Mouse (Mus musculus): ENCODE measurements around the gene Zfp607a. TPM values are rescaled to one million over a fixed set of nuclear protein-coding genes. Genes with fewer than 3 reads are reported as not detected.

Gene Zfp607a
- polyA plus RNA-seq (2015; fragmentation: Nextera tagmentation; extraction: Ambion mirVana) = 4.2 and 5.1 TPM in 2 replicates

GRCm38 (mm10) chr7:27857227-27857626 is at the start of gene Zfp607a:
Gene Zfp607a (plus strand): TSS chr7:27857527.
- no peaks in the 10 kb centered on the region for H3K27me3 ChIP-seq
- H3K4me2 ChIP-seq = no peak within 1 kb of the TSS
- no peak within 1 kb of the TSS for H3K4me3 ChIP-seq
- peaks cover 32% of the 10 kb centered on the region for H3K36me3 ChIP-seq
- 0 out of 2 replicates have a peak, but pooled peaks cover 3% of the 10 kb centered on the region for H3K9me3 ChIP-seq
- no peak within 1 kb of the TSS for H3K27ac ChIP-seq
- H3K4me1 ChIP-seq = peaks cover 6% of the 10 kb centered on the region
- no peak within 1 kb of the TSS for H3K9ac ChIP-seq
- 96% methylated on average over 1 of the region's 1 CpGs for WGBS
- ATAC-seq (ENCODE audit: insufficient number of reproducible peaks, insufficient read depth, low FRiP score, low TSS enrichment, low read depth) = no peak

- 92% methylated on average over 7 of the region's 7 CpGs for WGBS
- Histone ChIP-seq H3K4me3 (no peak overlapping the region), H3K4me1 (no peaks in the 10 kb centered on the region), H3K9me3 (no peaks in the 10 kb centered on the region; the same call in 1 of the 2 replicates), H3K4me2 (no peak overlapping the region), H3K36me3 (peaks cover 49% of the 10 kb centered on the region), H3K27me3 (no peaks in the 10 kb centered on the region), H3K9ac (no peak overlapping the region), H3K27ac (no peak overlapping the region)
- ATAC-seq (ENCODE audit: insufficient number of reproducible peaks, insufficient read depth, low FRiP score, low TSS enrichment, low read depth) = no peak
These were observed 38.7 kb upstream of the Zfp607a start for GRCm38 (mm10) chr7:27818526-27819110.

- H3K4me2 ChIP-seq = no peak overlapping the region
- H3K27ac ChIP-seq = no peak overlapping the region
- peaks cover 6% of the 10 kb centered on the region for H3K9me3 ChIP-seq
- ATAC-seq (ENCODE audit: insufficient number of reproducible peaks, insufficient read depth, low FRiP score, low TSS enrichment, low read depth) = no peak
- no peaks in the 10 kb centered on the region for H3K27me3 ChIP-seq
- H3K4me3 ChIP-seq = no peak overlapping the region
- H3K4me1 ChIP-seq = no peaks in the 10 kb centered on the region
- peaks cover 33% of the 10 kb centered on the region for H3K36me3 ChIP-seq
- no peak overlapping the region for H3K9ac ChIP-seq
These were observed 34.7 kb upstream of the Zfp607a start for GRCm38 (mm10) chr7:27822611-27823010.

- Histone ChIP-seq H3K27me3 (no peaks in the 10 kb centered on the region), H3K4me1 (peaks cover 2% of the 10 kb centered on the region), H3K4me2 (no peak overlapping the region), H3K27ac (no peak overlapping the region), H3K9ac (no peak overlapping the region), H3K9me3 (no peaks in the 10 kb centered on the region), H3K4me3 (no peak overlapping the region), H3K36me3 (no peaks in the 10 kb centered on the region)
- no peak for ATAC-seq (ENCODE audit: insufficient number of reproducible peaks, insufficient read depth, low FRiP score, low TSS enrichment, low read depth)
- WGBS = 82% methylated on average over 2 of the region's 2 CpGs
These were observed 23.2 kb upstream of the Zfp607a start for GRCm38 (mm10) chr7:27834131-27834530.

- Histone ChIP-seq H3K4me3 (peak overlapping the region; percentile 54), H3K9ac (peak overlapping the region; percentile 70), H3K9me3 (no peaks in the 10 kb centered on the region), H3K27me3 (no peaks in the 10 kb centered on the region), H3K4me2 (peak overlapping the region; percentile 56), H3K36me3 (no peaks in the 10 kb centered on the region), H3K4me1 (peaks cover 6% of the 10 kb centered on the region), H3K27ac (peak overlapping the region; percentile 71)
- ATAC-seq (ENCODE audit: insufficient number of reproducible peaks, insufficient read depth, low FRiP score, low TSS enrichment, low read depth) = no peak
- 27% methylated on average over 6 of the region's 6 CpGs for WGBS
These were observed 19.4 kb upstream of the Zfp607a start for GRCm38 (mm10) chr7:27837896-27838295.

GRCm38 (mm10) chr7:27838323-27839249 is 18.7 kb upstream of the Zfp607a start, which contains the start of gene Zfp59:
Gene Zfp59 (plus strand): TSS chr7:27838607.
- H3K4me3 ChIP-seq = peak within 1 kb of the TSS; percentile 54
- H3K4me1 ChIP-seq = peaks cover 6% of the 10 kb centered on the region
- peak within 1 kb of the TSS; percentile 56 for H3K4me2 ChIP-seq
- no peaks in the 10 kb centered on the region for H3K9me3 ChIP-seq
- no peaks in the 10 kb centered on the region for H3K27me3 ChIP-seq
- peak; percentile 88 for ATAC-seq (ENCODE audit: insufficient number of reproducible peaks, insufficient read depth, low FRiP score, low TSS enrichment, low read depth)
- no peaks in the 10 kb centered on the region for H3K36me3 ChIP-seq
- peak within 1 kb of the TSS; percentile 71 for H3K27ac ChIP-seq
- WGBS = 3% methylated on average over 34 of the region's 34 CpGs
- H3K9ac ChIP-seq = peak within 1 kb of the TSS; percentile 70

- WGBS = 90% methylated on average over 7 of the region's 7 CpGs
- Histone ChIP-seq H3K9ac (no peak overlapping the region), H3K4me3 (peak overlapping the region; percentile 54), H3K4me1 (peaks cover 6% of the 10 kb centered on the region), H3K36me3 (peaks cover 4% of the 10 kb centered on the region), H3K27ac (no peak overlapping the region), H3K4me2 (peak overlapping the region; percentile 56), H3K27me3 (no peaks in the 10 kb centered on the region), H3K9me3 (no peaks in the 10 kb centered on the region)
- no peak for ATAC-seq (ENCODE audit: insufficient number of reproducible peaks, insufficient read depth, low FRiP score, low TSS enrichment, low read depth)
These were observed 17.7 kb upstream of the Zfp607a start for GRCm38 (mm10) chr7:27839596-27839995.

GRCm38 (mm10) chr7:27840104-27840503 is 17.2 kb upstream of the Zfp607a start:
- WGBS = 90% methylated on average over 6 of the region's 6 CpGs
- H3K4me1 ChIP-seq = peaks cover 6% of the 10 kb centered on the region
- no peak for ATAC-seq (ENCODE audit: insufficient number of reproducible peaks, insufficient read depth, low FRiP score, low TSS enrichment, low read depth)

GRCm38 (mm10) chr7:27859301-27860251 is 2.2 kb downstream of the Zfp607a start:
- Histone ChIP-seq H3K4me2 (peak overlapping the region; percentile 81), H3K4me1 (peaks cover 6% of the 10 kb centered on the region), H3K9me3 (0 out of 2 replicates have a peak, but pooled peaks cover 3% of the 10 kb centered on the region), H3K4me3 (peak overlapping the region; percentile 64), H3K36me3 (peaks cover 24% of the 10 kb centered on the region), H3K27ac (peak overlapping the region; percentile 72; the same call in 1 of the 2 replicates), H3K9ac (peak overlapping the region; percentile 76), H3K27me3 (no peaks in the 10 kb centered on the region)
- 28% methylated on average over 10 of the region's 10 CpGs for WGBS
- no peak for ATAC-seq (ENCODE audit: insufficient number of reproducible peaks, insufficient read depth, low FRiP score, low TSS enrichment, low read depth)

More at GRCm38 (mm10) chr7:27840104-27840503, 17.2 kb upstream of the Zfp607a start:
- Histone ChIP-seq H3K27me3 (no peaks in the 10 kb centered on the region), H3K27ac (no peak overlapping the region), H3K9ac (no peak overlapping the region), H3K9me3 (no peaks in the 10 kb centered on the region), H3K4me3 (no peak overlapping the region), H3K4me2 (no peak overlapping the region), H3K36me3 (peaks cover 9% of the 10 kb centered on the region)

GRCm38 (mm10) chr7:27860396-27861235 is 3.3 kb downstream of the Zfp607a start:
- Histone ChIP-seq H3K9ac (peak overlapping the region; percentile 76), H3K4me1 (peaks cover 6% of the 10 kb centered on the region), H3K36me3 (peaks cover 21% of the 10 kb centered on the region), H3K9me3 (0 out of 2 replicates have a peak, but pooled peaks cover 3% of the 10 kb centered on the region), H3K27ac (peak overlapping the region; percentile 72), H3K27me3 (no peaks in the 10 kb centered on the region), H3K4me3 (peak overlapping the region; percentile 64), H3K4me2 (peak overlapping the region; percentile 81)
- 2% methylated on average over 22 of the region's 22 CpGs for WGBS
- peak; percentile 86 for ATAC-seq (ENCODE audit: insufficient number of reproducible peaks, insufficient read depth, low FRiP score, low TSS enrichment, low read depth)

Measured in embryonic facial prominence, embryonic 13.5 days (tissue).